Mouse (Mus musculus): ENCODE data around the gene Cadps.

Gene Cadps

GRCm38 (mm10) chr14:12722452-12723194 lies 100.3 kb downstream of the Cadps start:
- no peak for DNase-seq (ENCODE audit: low read depth)

GRCm38 (mm10) chr14:12718766-12719165 lies 104.1 kb downstream of the Cadps start:
- no peak for DNase-seq (ENCODE audit: low read depth)

- DNase-seq (ENCODE audit: low read depth), result no peak
Measured at GRCm38 (mm10) chr14:12715906-12716659, 106.8 kb downstream of the Cadps start.

GRCm38 (mm10) chr14:12707395-12707794 lies 115.5 kb downstream of the Cadps start:
- DNase-seq (ENCODE audit: low read depth), result no peak

GRCm38 (mm10) chr14:12704461-12704860 lies 118.4 kb downstream of the Cadps start:
- DNase-seq (ENCODE audit: low read depth), result no peak

- no peak for DNase-seq (ENCODE audit: low read depth)
Measured at GRCm38 (mm10) chr14:12690201-12690600, 132.7 kb downstream of the Cadps start.

- DNase-seq (ENCODE audit: low read depth), result no peak
Measured at GRCm38 (mm10) chr14:12685015-12685414, 137.9 kb downstream of the Cadps start.

GRCm38 (mm10) chr14:12680819-12681638 lies 141.8 kb downstream of the Cadps start:
- DNase-seq (ENCODE audit: low read depth), result no peak

GRCm38 (mm10) chr14:12661430-12661829 lies 161.4 kb downstream of the Cadps start:
- DNase-seq (ENCODE audit: low read depth), result no peak

- no peak for DNase-seq (ENCODE audit: low read depth)
Measured at GRCm38 (mm10) chr14:12657351-12657750, 165.5 kb downstream of the Cadps start.

GRCm38 (mm10) chr14:12642868-12643512 lies 179.9 kb downstream of the Cadps start:
- no peak for DNase-seq (ENCODE audit: low read depth)

- no peak for DNase-seq (ENCODE audit: low read depth)
Measured at GRCm38 (mm10) chr14:12638762-12639161, 184.1 kb downstream of the Cadps start.

GRCm38 (mm10) chr14:12637121-12637754 lies 185.6 kb downstream of the Cadps start:
- DNase-seq (ENCODE audit: low read depth), result no peak

- DNase-seq (ENCODE audit: low read depth), result peak; percentile 1
Measured at GRCm38 (mm10) chr14:12624256-12625130, 198.4 kb downstream of the Cadps start.

GRCm38 (mm10) chr14:12607025-12607424 lies 215.9 kb downstream of the Cadps start:
- no peak for DNase-seq (ENCODE audit: low read depth)

GRCm38 (mm10) chr14:12606202-12606601 lies 216.7 kb downstream of the Cadps start:
- DNase-seq (ENCODE audit: low read depth), result no peak

GRCm38 (mm10) chr14:12602080-12602479 lies 220.8 kb downstream of the Cadps start:
- no peak for DNase-seq (ENCODE audit: low read depth)

GRCm38 (mm10) chr14:12595326-12595725 lies 227.6 kb downstream of the Cadps start:
- DNase-seq (ENCODE audit: low read depth), result no peak

- DNase-seq (ENCODE audit: low read depth), result no peak
Measured at GRCm38 (mm10) chr14:12592472-12593075, 230.3 kb downstream of the Cadps start.

GRCm38 (mm10) chr14:12591829-12592228 lies 231.1 kb downstream of the Cadps start:
- DNase-seq (ENCODE audit: low read depth), result no peak

Data from NIH3T3 (cell line).